Mouse (Mus musculus) lung, embryonic 14.5 days (tissue): ENCODE measurements around the gene Lef1. TPM values are rescaled to one million over a fixed set of nuclear protein-coding genes. Genes with fewer than 3 reads are reported as not detected.

Experiments used
- ATAC-seq: fragments of 200-750 bp; cut with Nextera tagmentation; 2 replicates; pipeline ENCODE4 v1.8.0; 2017; ENCODE audit warnings: mild to moderate bottlenecking, moderate TSS enrichment, moderate library complexity; ENCODE audit not compliant: insufficient read depth
- DNase-seq: peaks from one replicate; pipeline ENCODE4 v3.0.0-alpha.2; 2015
- H3K27ac ChIP-seq: fragments of 300-500 bp; sonication (generic); 2 replicates; pipeline ENCODE4 v1.5.1; 2014; ENCODE audit warnings: low read depth, mild to moderate bottlenecking, moderate library complexity
- H3K27me3 ChIP-seq: fragments of 300-500 bp; sonication (generic); 2 replicates; pipeline ENCODE4 v1.6.1; 2014; ENCODE audit warnings: low read length, control low read depth; ENCODE audit not compliant: insufficient read depth
- H3K36me3 ChIP-seq: fragments of 300-500 bp; sonication (generic); 2 replicates; pipeline ENCODE4 v1.6.1; 2014; ENCODE audit warnings: control low read depth; ENCODE audit not compliant: insufficient read depth
- H3K4me1 ChIP-seq: fragments of 300-500 bp; sonication (generic); 2 replicates; pipeline ENCODE4 v1.6.1; 2014; ENCODE audit warnings: antibody characterized with exemption, control low read depth; ENCODE audit not compliant: insufficient read depth
- H3K4me2 ChIP-seq: fragments of 300-500 bp; sonication (generic); 2 replicates; pipeline ENCODE4 v1.6.1; 2014; ENCODE audit warnings: mild to moderate bottlenecking
- H3K4me3 ChIP-seq: fragments of 300-500 bp; sonication (generic); 2 replicates; pipeline ENCODE4 v1.5.1; 2014; ENCODE audit warnings: low read depth, low read length
- H3K9ac ChIP-seq: fragments of 300-500 bp; sonication (generic); 2 replicates; pipeline ENCODE4 v1.6.1; 2014
- H3K9me3 ChIP-seq: fragments of 300-500 bp; sonication (generic); 2 replicates; pipeline ENCODE4 v1.6.1; 2016; ENCODE audit warnings: low read depth, low read length, control low read depth
- CTCF ChIP-seq: IDR thresholded peaks from 2 replicates; pipeline ENCODE4 v1.5.1; 2016; ENCODE audit warnings: antibody characterized with exemption, low read depth
- WGBS: fragments of 180-500 bp; shearing (Covaris S2); extraction: QIAGEN DNeasy Blood & Tissue Kit; methylation state at CpG from one replicate; pipeline ENCODE4 v1.1.7; 2014; 5-methylcytosine and 5-hydroxymethylcytosine counted together
- polyA plus RNA-seq: library from polyadenylated mRNA; unstranded; fragments of >200 nt; fragmentation: Nextera tagmentation; extraction: Ambion mirVana; gene quantifications from 2 replicates; pipeline ENCODE4 v1.2.1, GENCODE M21; 2014

The Lef1 gene
- polyA plus RNA-seq, 1 experiment from 2014 or later, result 32.7 TPM

DNA sequence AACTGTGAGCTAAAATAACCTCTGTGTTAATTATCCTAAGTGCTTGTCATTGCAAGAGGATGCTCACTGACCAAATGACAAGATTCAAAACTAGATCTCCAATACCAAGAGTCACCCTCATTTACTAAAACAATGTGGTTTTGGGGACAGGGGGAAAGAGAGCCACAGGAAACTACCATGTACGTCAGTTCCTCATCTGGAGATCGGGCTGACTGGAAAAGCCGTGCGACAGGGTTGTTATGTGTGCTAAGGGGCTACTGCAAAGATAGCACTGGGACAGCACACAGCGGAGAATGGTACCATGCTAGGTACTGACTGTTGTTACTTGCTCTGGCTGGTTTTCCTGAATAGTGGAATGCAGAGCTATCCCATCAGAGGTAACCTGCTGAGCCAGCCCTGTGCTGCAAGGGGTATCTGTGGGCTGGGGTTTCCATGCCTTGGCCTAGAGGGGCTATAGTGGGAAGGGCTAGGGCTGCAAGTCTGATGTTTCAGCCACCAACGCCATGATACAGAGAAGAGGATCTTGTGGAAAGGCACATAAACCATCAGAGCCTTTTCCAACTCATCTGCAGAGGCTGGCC lies 32.1 kb upstream of the Lef1 start:
- H3K27me3 ChIP-seq, result no peaks in the 10 kb centered on the region
- TF ChIP-seq CTCF, result no peak
- H3K27ac ChIP-seq, result no peak overlapping the region
- ATAC-seq (no peak), DNase-seq (no peak)
- WGBS, result 83% methylated on average over 6 of the region's 6 CpGs
- H3K4me1 ChIP-seq, result no peaks in the 10 kb centered on the region
- H3K36me3 ChIP-seq, result no peaks in the 10 kb centered on the region
- H3K9me3 ChIP-seq, result no peaks in the 10 kb centered on the region
- no peak overlapping the region for H3K4me2 ChIP-seq
- no peak overlapping the region for H3K9ac ChIP-seq
- no peak overlapping the region for H3K4me3 ChIP-seq

DNA sequence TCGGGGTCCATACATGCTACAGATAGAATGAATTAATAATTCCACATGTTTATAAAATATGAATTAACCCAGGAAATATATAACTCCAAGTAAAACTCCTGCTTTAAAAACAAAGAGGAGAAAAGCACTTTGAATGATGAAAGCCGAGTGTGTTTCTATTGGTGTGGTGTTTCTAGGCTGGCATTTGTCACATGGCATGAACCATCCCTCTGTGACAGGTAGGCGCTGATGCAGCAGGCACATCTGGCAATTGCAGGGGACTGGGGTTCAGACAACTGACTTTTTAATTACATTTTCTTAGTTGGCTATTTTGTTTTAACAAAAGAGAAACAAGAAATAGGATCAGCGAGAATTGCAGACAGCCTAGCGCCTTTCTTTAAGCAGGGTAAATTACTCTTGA lies 31.6 kb upstream of the Lef1 start:
- H3K27ac ChIP-seq, result no peak overlapping the region
- no peaks in the 10 kb centered on the region for H3K9me3 ChIP-seq
- H3K27me3 ChIP-seq, result no peaks in the 10 kb centered on the region
- WGBS, result 66% methylated on average over 5 of the region's 5 CpGs
- DNase-seq (no peak), ATAC-seq (no peak)
- no peaks in the 10 kb centered on the region for H3K36me3 ChIP-seq
- no peak overlapping the region for H3K4me2 ChIP-seq
- H3K4me1 ChIP-seq, result no peaks in the 10 kb centered on the region
- H3K4me3 ChIP-seq, result no peak overlapping the region
- no peak overlapping the region for H3K9ac ChIP-seq
- TF ChIP-seq CTCF, result no peak

DNA sequence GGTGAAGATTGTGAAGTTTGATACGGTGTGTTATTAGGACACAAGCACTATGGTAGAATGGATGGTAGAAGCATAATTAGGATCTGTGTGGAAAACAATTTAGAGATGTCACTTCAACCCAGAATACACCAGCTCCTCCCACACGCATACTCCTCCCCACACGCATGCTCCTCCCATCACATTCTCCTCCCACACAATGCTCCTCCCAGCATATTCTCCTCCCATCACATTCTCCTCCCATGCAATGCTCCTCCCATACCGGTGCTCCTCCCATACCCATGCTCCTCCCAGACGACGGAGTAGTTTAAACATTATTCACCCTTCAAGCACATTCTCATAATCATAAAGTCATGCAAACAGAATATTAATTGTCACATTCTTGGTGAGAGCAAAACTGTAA lies 26.5 kb upstream of the Lef1 start:
- no peak for DNase-seq
- ATAC-seq, result peak; percentile 36
- no peak overlapping the region for H3K27ac ChIP-seq
- WGBS, result 71% methylated on average over 6 of the region's 6 CpGs
- no peaks in the 10 kb centered on the region for H3K36me3 ChIP-seq
- H3K4me2 ChIP-seq, result no peak overlapping the region
- no peak for TF ChIP-seq CTCF
- H3K27me3 ChIP-seq, result no peaks in the 10 kb centered on the region
- no peak overlapping the region for H3K9ac ChIP-seq
- H3K9me3 ChIP-seq, result no peaks in the 10 kb centered on the region
- no peak overlapping the region for H3K4me3 ChIP-seq
- H3K4me1 ChIP-seq, result no peaks in the 10 kb centered on the region

DNA sequence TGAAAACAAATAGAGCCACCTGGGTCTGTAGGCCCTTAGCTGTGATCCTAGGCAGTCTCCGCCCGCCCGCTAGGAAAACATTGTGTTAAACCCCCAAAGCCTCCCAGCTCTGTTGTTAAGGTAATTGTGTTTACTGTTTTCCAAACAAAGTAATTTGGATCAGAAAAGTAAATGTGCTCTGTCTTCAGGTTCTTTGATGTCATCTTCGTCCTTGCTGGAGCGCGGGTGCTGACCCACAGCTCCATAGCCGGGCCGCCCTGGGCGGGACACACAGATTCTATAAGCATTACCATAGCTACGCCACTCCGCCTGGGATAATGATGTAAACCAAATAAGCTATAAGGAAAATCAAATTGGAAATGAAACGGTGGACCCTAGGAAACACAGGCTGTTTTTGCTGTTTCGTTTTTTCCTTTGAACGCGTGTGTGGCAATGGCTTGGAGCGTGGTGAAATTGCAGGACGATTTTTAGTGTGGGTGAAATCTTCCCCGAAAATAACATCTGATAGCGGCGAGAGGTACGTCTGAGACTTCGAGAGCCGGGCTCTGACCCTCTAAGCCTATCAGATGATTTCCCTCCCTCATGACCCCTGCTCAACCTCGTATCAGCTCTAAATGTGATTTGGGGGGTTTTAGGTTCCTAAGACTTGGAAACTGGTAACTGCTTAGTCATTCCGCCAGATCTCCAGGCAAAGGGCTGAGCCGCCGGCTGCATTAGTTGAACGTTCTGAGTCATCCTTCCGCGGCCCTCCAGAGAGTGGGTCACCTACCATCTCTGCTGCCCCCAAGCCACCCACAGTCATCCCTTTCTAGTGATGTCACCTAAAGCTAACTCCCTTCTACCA lies 25.3 kb upstream of the Lef1 start:
- Histone ChIP-seq H3K9me3 (no peaks in the 10 kb centered on the region), H3K4me2 (peak overlapping the region; percentile 62), H3K27me3 (no peaks in the 10 kb centered on the region), H3K36me3 (no peaks in the 10 kb centered on the region), H3K27ac (no peak overlapping the region), H3K4me3 (peak overlapping the region; percentile 31), H3K9ac (peak overlapping the region; percentile 4; the same call in 1 of the 2 replicates), H3K4me1 (no peaks in the 10 kb centered on the region)
- DNase-seq (peak; percentile 67), ATAC-seq (peak; percentile 57; the same call in 1 of the 2 replicates)
- TF ChIP-seq CTCF, result no peak
- 10% methylated on average over 30 of the region's 30 CpGs for WGBS

DNA sequence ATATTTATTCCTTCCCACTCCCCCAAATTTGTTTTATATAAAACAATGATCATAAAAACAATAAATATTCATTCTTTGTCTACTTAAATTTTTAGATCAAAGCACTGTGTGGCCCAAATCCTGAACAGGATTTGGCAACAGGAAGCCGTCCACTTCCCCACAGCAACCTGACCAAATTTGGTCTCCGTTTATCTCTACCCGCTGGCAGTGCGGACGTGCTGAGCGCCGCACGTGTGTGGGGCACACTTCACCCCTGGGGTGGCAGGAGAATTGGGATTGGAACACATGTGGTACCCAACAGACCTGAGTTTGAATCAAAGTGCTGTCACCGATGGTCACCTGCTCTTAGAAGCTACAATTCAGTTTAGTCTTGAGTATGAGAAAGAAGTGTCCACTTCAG lies 24.3 kb upstream of the Lef1 start:
- H3K27me3 ChIP-seq, result no peaks in the 10 kb centered on the region
- no peak overlapping the region for H3K9ac ChIP-seq
- no peak overlapping the region for H3K4me2 ChIP-seq
- no peak overlapping the region for H3K4me3 ChIP-seq
- 65% methylated on average over 9 of the region's 9 CpGs for WGBS
- TF ChIP-seq CTCF, result no peak
- ATAC-seq (no peak), DNase-seq (no peak)
- H3K27ac ChIP-seq, result no peak overlapping the region
- no peaks in the 10 kb centered on the region for H3K4me1 ChIP-seq
- H3K9me3 ChIP-seq, result no peaks in the 10 kb centered on the region
- no peaks in the 10 kb centered on the region for H3K36me3 ChIP-seq

DNA sequence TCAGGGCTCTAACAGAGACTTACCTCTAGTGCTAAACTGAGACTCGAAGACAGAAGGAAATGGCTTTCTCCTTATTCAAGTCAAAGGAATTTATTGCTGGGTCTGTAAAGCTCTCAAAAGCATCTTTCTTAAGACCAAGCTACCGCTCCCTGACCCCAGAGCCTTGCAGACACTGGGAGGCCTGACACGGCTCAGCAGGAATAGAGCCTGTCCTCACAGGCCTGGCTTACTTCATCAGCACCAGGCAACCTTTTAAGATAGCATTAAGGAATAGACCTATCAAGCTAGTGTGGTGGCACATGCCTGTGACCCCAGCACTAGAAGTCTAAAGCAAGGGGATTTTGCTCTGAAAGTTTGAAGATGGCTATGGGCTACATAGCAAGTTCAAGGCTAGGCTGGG lies 20.6 kb upstream of the Lef1 start:
- TF ChIP-seq CTCF, result no peak
- no peak overlapping the region for H3K4me3 ChIP-seq
- H3K36me3 ChIP-seq, result no peaks in the 10 kb centered on the region
- ATAC-seq (no peak), DNase-seq (no peak)
- no peak overlapping the region for H3K27ac ChIP-seq
- H3K9me3 ChIP-seq, result no peaks in the 10 kb centered on the region
- H3K4me2 ChIP-seq, result no peak overlapping the region
- H3K27me3 ChIP-seq, result no peaks in the 10 kb centered on the region
- 69% methylated on average over 3 of the region's 3 CpGs for WGBS
- no peak overlapping the region for H3K9ac ChIP-seq
- peaks cover 4% of the 10 kb centered on the region; the same call in 1 of the 2 replicates for H3K4me1 ChIP-seq

DNA sequence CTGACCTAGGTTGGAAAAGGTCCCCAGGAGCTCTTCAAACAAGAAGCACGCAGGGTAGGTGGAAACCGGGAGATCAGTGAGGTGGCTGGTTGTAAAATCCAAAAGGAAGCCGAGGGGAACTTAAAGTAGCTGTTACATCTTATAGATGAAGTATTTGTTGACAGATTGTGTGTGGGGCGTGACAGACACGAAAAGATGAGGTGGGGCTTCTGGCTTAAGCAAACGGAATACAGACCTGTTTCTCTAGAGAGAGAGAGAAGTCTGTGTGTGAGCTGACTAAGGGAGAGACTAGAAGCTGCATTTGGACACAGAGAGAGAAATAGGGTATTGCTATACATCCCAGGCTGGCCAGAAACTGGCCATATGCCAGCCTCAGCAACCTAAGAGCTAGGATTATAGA lies 18.2 kb upstream of the Lef1 start:
- Histone ChIP-seq H3K4me3 (no peak overlapping the region), H3K9ac (no peak overlapping the region), H3K27me3 (no peaks in the 10 kb centered on the region), H3K4me1 (peaks cover 4% of the 10 kb centered on the region; the same call in 1 of the 2 replicates), H3K36me3 (no peaks in the 10 kb centered on the region), H3K27ac (no peak overlapping the region), H3K9me3 (no peaks in the 10 kb centered on the region), H3K4me2 (no peak overlapping the region)
- DNase-seq, result peak; percentile 65
- 12% methylated on average over 6 of the region's 6 CpGs for WGBS
- no peak for TF ChIP-seq CTCF
- peak; percentile 52; the same call in 1 of the 2 replicates for ATAC-seq
